Mouse (Mus musculus) urinary bladder, adult 2 months (tissue): Measurements from ENCODE around the gene Fgf6. TPM values are rescaled to one million over a fixed set of nuclear protein-coding genes. Genes with fewer than 3 reads are reported as not detected.

Experiments
- polyA plus RNA-seq: library from polyadenylated mRNA; depleted of rRNA; stranded (reverse); fragments of >200 nt; gene quantifications from 2 replicates; pipeline ENCODE4 v1.2.3, GENCODE M21; 2012; rRNA removed

Fgf6 gene
- polyA plus RNA-seq, 1 experiment, result not detected

Other genes with a start within 250 kb of the Fgf6 start
- gene Ndufa9, start 166.4 kb upstream of the Fgf6 start, polyA plus RNA-seq, result 96.8 and 100 TPM in 2 replicates
- gene Akap3, start 162.5 kb upstream of the Fgf6 start, polyA plus RNA-seq, result 0.03 and 0.06 TPM in 2 replicates
- gene Dyrk4, start 93.7 kb upstream of the Fgf6 start, polyA plus RNA-seq, result 0.03 and 0.06 TPM in 2 replicates
- 2.4 and 3.6 TPM in 2 replicates for gene Rad51ap1, start 76.0 kb upstream of the Fgf6 start, polyA plus RNA-seq
- gene D6Wsu163e, start 75.6 kb upstream of the Fgf6 start, polyA plus RNA-seq, result 14.3 and 15.9 TPM in 2 replicates
- not detected in 2 replicates for gene Fgf23, start 57.3 kb downstream of the Fgf6 start, polyA plus RNA-seq
- 6.0 and 7.3 TPM in 2 replicates for gene Tigar, start 94.0 kb downstream of the Fgf6 start, polyA plus RNA-seq
- gene Ccnd2, start 136.6 kb downstream of the Fgf6 start, polyA plus RNA-seq, result 49.3 and 62.8 TPM in 2 replicates